Mouse (Mus musculus) kidney, adult 11 months (tissue): ENCODE data around the gene Cebpe.

ENCODE experiments used
- DNase-seq: peaks from one replicate; pipeline ENCODE4 v3.0.0; 2022

The Cebpe gene

GRCm38 (mm10) chr14:54712074-54712473, at the start of gene Cebpe:
Cebpe (minus strand) TSS chr14:54712174.
- DNase-seq, result no peak

- peak; percentile 25 for DNase-seq
These were observed 44.4 kb upstream of the Cebpe start for GRCm38 (mm10) chr14:54756382-54756781.

GRCm38 (mm10) chr14:54754602-54755018, 42.6 kb upstream of the Cebpe start:
- DNase-seq, result peak; percentile 66

GRCm38 (mm10) chr14:54753986-54754601, 42.1 kb upstream of the Cebpe start:
- no peak for DNase-seq

GRCm38 (mm10) chr14:54752938-54753337, 41.0 kb upstream of the Cebpe start:
- DNase-seq, result no peak

- DNase-seq, result no peak
These were observed 39.8 kb upstream of the Cebpe start for GRCm38 (mm10) chr14:54751768-54752167.

GRCm38 (mm10) chr14:54749238-54749637, 37.3 kb upstream of the Cebpe start:
- peak; percentile 65 for DNase-seq

GRCm38 (mm10) chr14:54747942-54748917, 36.3 kb upstream of the Cebpe start:
- peak; percentile 58 for DNase-seq

GRCm38 (mm10) chr14:54746038-54746437, 34.1 kb upstream of the Cebpe start:
- DNase-seq, result no peak

GRCm38 (mm10) chr14:54744473-54744872, 32.5 kb upstream of the Cebpe start:
- DNase-seq, result peak; percentile 31

- DNase-seq, result peak; percentile 89
These were observed 30.4 kb upstream of the Cebpe start for GRCm38 (mm10) chr14:54742375-54742774.

- DNase-seq, result no peak
These were observed 29.7 kb upstream of the Cebpe start for GRCm38 (mm10) chr14:54741721-54742120.

- peak; percentile 30 for DNase-seq
These were observed 25.7 kb upstream of the Cebpe start for GRCm38 (mm10) chr14:54737634-54738033.

- no peak for DNase-seq
These were observed 24.9 kb upstream of the Cebpe start for GRCm38 (mm10) chr14:54736555-54737552.

- no peak for DNase-seq
These were observed 23.2 kb upstream of the Cebpe start for GRCm38 (mm10) chr14:54735221-54735620.

- DNase-seq, result no peak
These were observed 22.0 kb upstream of the Cebpe start for GRCm38 (mm10) chr14:54734004-54734403.

GRCm38 (mm10) chr14:54732206-54732605, 20.2 kb upstream of the Cebpe start:
- DNase-seq, result no peak

- no peak for DNase-seq
These were observed 18.3 kb upstream of the Cebpe start for GRCm38 (mm10) chr14:54730305-54730704.

- DNase-seq, result no peak
These were observed 17.1 kb upstream of the Cebpe start for GRCm38 (mm10) chr14:54728823-54729653.

- no peak for DNase-seq
These were observed 15.6 kb upstream of the Cebpe start for GRCm38 (mm10) chr14:54727565-54727964.

GRCm38 (mm10) chr14:54724049-54724448, 12.1 kb upstream of the Cebpe start:
- DNase-seq, result no peak

- DNase-seq, result no peak
These were observed 9.7 kb upstream of the Cebpe start for GRCm38 (mm10) chr14:54721711-54722110.
